10 mouse cellular contexts compared by ENCODE assay signal in genomic region chr1:182090298-182090677, GRCm38 (mm10). TPM values are rescaled to one million over a fixed set of nuclear protein-coding genes. Genes with fewer than 3 reads are reported as not detected.
DNase-seq lines count a peak whose midpoint lies in the region; ATAC-seq and TF ChIP-seq lines count a peak whose summit lies in the region.
"Had no signal": no experiment of that assay in that cellular context is flagged by ENCODE, and none has a peak within 500 bp of the region (broad histone marks: within the 10 kb centered on the region; RNA-seq: fewer than 3 reads in every experiment).

No protein-coding gene starts in this region.

- no peaks in the 10 kb centered on the region for H3K36me3 ChIP-seq in heart, adult 2 months (ENCODE audit: control insufficient read depth, insufficient read depth, low read length)
- no peaks in the 10 kb centered on the region for H3K36me3 ChIP-seq in hindbrain, embryonic 13.5 days
- no peaks in the 10 kb centered on the region for H3K36me3 ChIP-seq in midbrain, embryonic 16.5 days (ENCODE audit: control insufficient read depth, insufficient read depth, low read length)
- H3K36me3 ChIP-seq: liver, embryonic 13.5 days had no signal

- no peaks in the 10 kb centered on the region for H3K79me2 ChIP-seq in heart, adult 2 months (replicated peaks; ENCODE audit: control insufficient read depth, insufficient read depth, low read length)

- no peak overlapping the region for H3K4me3 ChIP-seq in heart, adult 2 months
- H3K4me3 ChIP-seq in hindbrain, embryonic 13.5 days, result no peak overlapping the region
- H3K4me3 ChIP-seq in midbrain, embryonic 16.5 days (ENCODE audit: low read depth, low read length), result no peak overlapping the region
- H3K4me3 ChIP-seq: liver, embryonic 13.5 days had no signal

- no peaks in the 10 kb centered on the region for H3K27me3 ChIP-seq in heart, adult 2 months (ENCODE audit: control insufficient read depth, insufficient read depth, low read length)
- H3K27me3 ChIP-seq in hindbrain, embryonic 13.5 days, result no peaks in the 10 kb centered on the region
- H3K27me3 ChIP-seq in midbrain, embryonic 16.5 days (ENCODE audit: control insufficient read depth, insufficient read depth, low read depth, low read length), result no peaks in the 10 kb centered on the region
- H3K27me3 ChIP-seq: liver, embryonic 13.5 days had no signal

- WGBS in heart, adult 2 months, result 28% methylated on average over 5 of the region's 5 CpGs
- 16% methylated on average over 5 of the region's 5 CpGs for WGBS in hindbrain, embryonic 13.5 days
- WGBS in midbrain, embryonic 16.5 days, result 21% methylated on average over 5 of the region's 5 CpGs

- no peak for TF ChIP-seq CTCF in heart, adult 2 months (IDR thresholded peaks at IDR 0.05)

- no peak overlapping the region for H3K4me2 ChIP-seq in hindbrain, embryonic 13.5 days
- H3K4me2 ChIP-seq in midbrain, embryonic 16.5 days (ENCODE audit: low read length), result no peak overlapping the region
- H3K4me2 ChIP-seq: liver, embryonic 13.5 days had no signal

- peaks cover 22% of the 10 kb centered on the region for H3K4me1 ChIP-seq in heart, adult 2 months (ENCODE audit: control insufficient read depth, insufficient read depth, low read length)
- H3K4me1 ChIP-seq in hindbrain, embryonic 13.5 days (replicated peaks), result peaks cover 69% of the 10 kb centered on the region
- peaks cover 27% of the 10 kb centered on the region for H3K4me1 ChIP-seq in midbrain, embryonic 16.5 days (ENCODE audit: control insufficient read depth, insufficient read depth, low read length)

- peak overlapping the region; percentile 75 for H3K27ac ChIP-seq in heart, adult 2 months
- H3K27ac ChIP-seq in hindbrain, embryonic 13.5 days, result peak overlapping the region; percentile 80
- peak overlapping the region; percentile 62 for H3K27ac ChIP-seq in midbrain, embryonic 16.5 days (ENCODE audit: low read length)
- H3K27ac ChIP-seq: liver, embryonic 13.5 days had no signal

- H3K9ac ChIP-seq in heart, adult 2 months (ENCODE audit: low read depth, low read length), result no peak overlapping the region
- H3K9ac ChIP-seq in hindbrain, embryonic 13.5 days, result peak overlapping the region; percentile 30; the same call in 1 of the 2 replicates
- no peak overlapping the region for H3K9ac ChIP-seq in midbrain, embryonic 16.5 days (ENCODE audit: low read depth, low read length)
- H3K9ac ChIP-seq: liver, embryonic 13.5 days had no signal

- no peak for TF ChIP-seq EP300 in heart, adult 2 months (IDR thresholded peaks at IDR 0.05; ENCODE audit: insufficient read depth, low read depth, low read length)

- peak; percentile 19; the same call in 1 of the 2 replicates for ATAC-seq in hindbrain, embryonic 13.5 days (ENCODE audit: low FRiP score)
- no peak for ATAC-seq in midbrain, embryonic 16.5 days

- intact Hi-C loops in heart, adult 2 months (cut with DNase I), result no loop called here

- TF ChIP-seq POLR2A in heart, adult 2 months (IDR thresholded peaks at IDR 0.05; ENCODE audit: insufficient read depth, low read depth, low read length), result no peak

- DNase-seq in heart, adult 2 months, result peak in 1 of 2 experiments; percentile 29
- DNase-seq in heart, adult 8-10 months (ENCODE audit: low spot score), result no peak
- peak; percentile 57 for DNase-seq in ZHBTc4 (ENCODE audit: low read depth, low spot score)
- DNase-seq in thymus, postnatal 25 days, result no peak
- DNase-seq in cerebellum, postnatal 36 days, result no peak
- no peak for DNase-seq in cerebellum, adult 18-20 months
- DNase-seq: adrenal gland, adult 2 months; liver, embryonic 13.5 days had no signal

- no peaks in the 10 kb centered on the region for H3K9me3 ChIP-seq in hindbrain, embryonic 13.5 days
- no peaks in the 10 kb centered on the region for H3K9me3 ChIP-seq in midbrain, embryonic 16.5 days (replicated peaks; ENCODE audit: control insufficient read depth, low read length, poor library complexity, severe bottlenecking)
- H3K9me3 ChIP-seq: liver, embryonic 13.5 days had no signal

RNA-seq across cellular contexts. Expression of gene Srp9, which starts 34.2 kb away (rescaled TPM):
- 10 to 100 TPM; 40.5 to 47.6 TPM for total RNA-seq in heart, adult 2 months (2021)
- polyA plus RNA-seq in heart, adult 2 months (2012; rRNA removed), result 29.4 and 39.0 TPM in 2 replicates
- 10 to 100 TPM; 42.7 to 54.0 (median 47.9) TPM for total RNA-seq in heart, adult 8-10 months (2022)
- polyA plus RNA-seq in hindbrain, embryonic 13.5 days (2015; fragmentation: Nextera tagmentation; extraction: Ambion mirVana), result 140 and 146 TPM in 2 replicates
- 132 and 139 TPM in 2 replicates for polyA plus RNA-seq in midbrain, embryonic 16.5 days (2015; fragmentation: Nextera tagmentation; extraction: Ambion mirVana)
